Mouse (Mus musculus) ES-E14 (cell line): ENCODE results near the gene Bcs1l.

Experiments
- CHD2 ChIP-seq: IDR thresholded peaks from 2 replicates; pipeline ENCODE4 v1.6.1; 2014; ENCODE audit warnings: mild to moderate bottlenecking, low read depth, low read length, inconsistent platforms
- ZC3H11A ChIP-seq: IDR thresholded peaks from 2 replicates; pipeline ENCODE4 v1.6.1; 2012; ENCODE audit warnings: low read depth, mild to moderate bottlenecking, inconsistent platforms, low read length, borderline replicate concordance

- TF ChIP-seq ZC3H11A (no peak), CHD2 (no peak)
Measured at GRCm38 (mm10) chr1:74632734-74633133, 44.6 kb downstream of the Bcs1l start.
